In genomic region chr11:80973273-80973672, GRCm38 (mm10) we compare ENCODE assay signal across 12 mouse cellular contexts.
"Had no signal": no experiment of that assay in that cellular context is flagged by ENCODE, and none has a peak within 500 bp of the region (broad histone marks: within the 10 kb centered on the region; RNA-seq: fewer than 3 reads in every experiment).

No protein-coding gene starts in this region.

- DNase-seq: liver, postnatal 0 days; lung, adult 2 months; retina, postnatal 1 day; thymus, adult 18-20 months; thymus, postnatal 14 days; thymus, postnatal 36 days had no signal

- H3K27ac ChIP-seq: lung, embryonic 15.5 days; macrophage; midbrain, embryonic 13.5 days; midbrain, embryonic 15.5 days; neural tube, embryonic 12.5 days had no signal

- H3K4me3 ChIP-seq: lung, embryonic 15.5 days; megakaryocyte, embryonic 14.5 days; midbrain, embryonic 13.5 days; midbrain, embryonic 15.5 days; neural tube, embryonic 12.5 days had no signal

- H3K4me1 ChIP-seq: megakaryocyte, embryonic 14.5 days; midbrain, embryonic 15.5 days; neural tube, embryonic 12.5 days had no signal
